Mouse (Mus musculus) ovary, postnatal 36 days (tissue): Measurements from ENCODE around the gene Kcnip4.

Source experiments
- DNase-seq: peaks from one replicate; pipeline ENCODE4 v3.0.0; 2022; ENCODE audit warnings: low spot score, mixed read lengths

Kcnip4 gene

DNA sequence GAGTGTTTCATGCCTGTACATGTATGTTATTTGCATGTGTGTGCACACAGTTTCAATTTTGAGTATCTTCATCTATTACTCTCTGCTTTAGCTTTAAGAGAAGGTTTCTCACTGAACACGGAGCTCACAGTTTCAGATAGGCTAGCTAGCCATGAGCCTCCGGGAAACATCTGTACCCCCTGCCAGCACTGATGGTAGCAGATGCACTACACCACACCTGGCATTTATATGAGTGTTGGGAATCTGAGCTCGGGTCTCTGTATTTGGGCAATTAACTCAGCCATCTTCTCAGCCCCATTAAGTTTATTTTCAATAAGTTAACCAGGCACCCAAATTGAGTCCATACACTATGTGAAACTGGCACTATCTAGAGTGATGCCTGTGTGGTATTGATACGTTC is 1113.2 kb downstream of the Kcnip4 start:
- DNase-seq = no peak

- no peak for DNase-seq
These were observed 1114.4 kb downstream of the Kcnip4 start for GRCm38 (mm10) chr5:48410348-48410747.

GRCm38 (mm10) chr5:48408276-48408675 is 1116.4 kb downstream of the Kcnip4 start:
- no peak for DNase-seq

GRCm38 (mm10) chr5:48402497-48402896 is 1122.2 kb downstream of the Kcnip4 start:
- DNase-seq = no peak

DNA sequence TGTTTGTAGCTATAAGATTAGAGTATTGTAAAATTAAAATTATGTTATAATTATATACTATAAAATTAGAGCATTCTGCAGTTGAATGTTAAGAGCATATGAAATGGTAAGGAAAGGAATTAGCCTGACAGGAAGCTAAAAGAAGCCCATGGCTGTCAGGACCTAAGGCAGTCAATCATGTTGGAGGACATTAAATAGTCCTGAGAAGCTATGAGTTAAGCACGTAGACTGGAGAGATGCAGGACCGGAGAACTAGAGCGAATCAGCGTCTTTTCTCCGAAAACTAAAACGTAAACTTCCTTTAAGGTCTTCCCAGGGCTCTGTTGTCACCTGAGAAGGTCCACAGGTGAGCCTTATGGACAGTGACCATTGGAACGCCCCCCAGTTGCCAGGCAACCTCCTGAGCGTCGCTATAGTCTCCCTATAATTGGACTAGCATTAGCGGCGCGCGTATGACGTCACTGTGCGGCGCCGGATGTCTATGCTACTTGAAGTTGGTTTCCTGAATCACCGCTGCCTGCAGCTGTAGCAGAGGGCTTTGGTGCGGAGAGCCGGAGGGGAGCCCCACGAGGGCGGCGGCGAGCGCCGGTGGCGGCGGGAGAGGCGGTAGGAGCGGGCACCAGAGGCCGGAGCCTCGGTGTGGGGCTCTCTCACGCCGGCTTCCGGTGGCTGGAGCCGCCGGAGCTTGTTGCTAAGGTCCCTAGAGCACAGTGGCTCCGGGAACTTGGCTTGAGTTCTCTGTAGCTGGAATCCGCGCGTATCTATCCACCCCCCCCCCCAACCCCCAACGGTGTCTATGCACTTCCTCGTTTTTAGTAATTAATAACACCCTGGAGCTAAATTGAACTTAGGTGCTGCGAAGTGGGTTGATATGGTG is 1152.6 kb downstream of the Kcnip4 start:
- DNase-seq = peak; percentile 89

DNA sequence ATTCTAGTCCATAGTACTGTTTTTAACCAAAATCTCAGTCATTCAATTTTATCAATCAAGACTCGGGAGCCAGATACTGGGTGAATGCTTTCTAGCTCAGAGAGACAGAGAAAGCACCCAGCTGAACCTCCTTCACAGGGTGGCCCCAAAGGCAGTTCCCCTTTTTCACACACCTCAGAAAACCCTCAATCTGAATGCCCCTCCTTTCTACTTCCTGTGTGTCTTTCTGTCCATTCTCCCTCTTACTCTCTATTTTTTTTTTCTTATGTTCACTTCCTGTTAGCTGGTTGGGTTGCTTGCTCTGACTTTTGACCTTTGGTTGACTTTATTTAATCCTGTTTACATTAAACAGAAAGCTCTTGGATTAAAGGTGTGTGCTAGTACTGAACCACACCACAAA is 1175.4 kb downstream of the Kcnip4 start:
- no peak for DNase-seq

DNA sequence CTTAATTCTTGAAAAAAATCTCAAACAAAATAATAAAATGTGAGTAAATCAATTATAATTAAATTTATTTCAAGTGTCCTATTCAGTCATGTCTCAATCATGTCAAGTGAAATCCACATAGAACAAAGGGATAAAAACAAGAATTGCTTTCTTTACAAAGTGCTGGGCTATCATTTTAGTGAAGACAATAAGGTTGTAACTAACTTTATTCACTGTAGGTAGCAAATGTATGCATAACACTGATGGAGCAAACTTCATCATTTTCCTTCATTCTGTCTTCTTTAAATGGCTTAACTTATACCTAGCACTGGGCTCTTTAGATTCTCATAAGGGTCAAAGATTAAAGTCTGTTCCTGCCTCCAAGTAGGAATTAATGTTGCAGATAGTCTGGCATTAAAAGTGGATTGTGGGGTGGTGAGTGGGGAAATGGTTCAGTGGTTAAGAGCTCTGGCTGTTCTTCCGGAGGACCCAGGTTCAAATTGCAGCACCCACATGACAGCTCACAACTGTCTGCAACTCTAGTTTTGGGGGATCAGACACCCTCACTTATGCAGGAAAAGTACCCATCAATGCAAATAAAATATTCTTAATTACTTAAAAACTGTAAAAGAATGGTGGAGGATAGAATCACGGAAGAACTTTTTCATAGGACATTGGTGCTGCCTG is 1178.6 kb downstream of the Kcnip4 start:
- DNase-seq = no peak

DNA sequence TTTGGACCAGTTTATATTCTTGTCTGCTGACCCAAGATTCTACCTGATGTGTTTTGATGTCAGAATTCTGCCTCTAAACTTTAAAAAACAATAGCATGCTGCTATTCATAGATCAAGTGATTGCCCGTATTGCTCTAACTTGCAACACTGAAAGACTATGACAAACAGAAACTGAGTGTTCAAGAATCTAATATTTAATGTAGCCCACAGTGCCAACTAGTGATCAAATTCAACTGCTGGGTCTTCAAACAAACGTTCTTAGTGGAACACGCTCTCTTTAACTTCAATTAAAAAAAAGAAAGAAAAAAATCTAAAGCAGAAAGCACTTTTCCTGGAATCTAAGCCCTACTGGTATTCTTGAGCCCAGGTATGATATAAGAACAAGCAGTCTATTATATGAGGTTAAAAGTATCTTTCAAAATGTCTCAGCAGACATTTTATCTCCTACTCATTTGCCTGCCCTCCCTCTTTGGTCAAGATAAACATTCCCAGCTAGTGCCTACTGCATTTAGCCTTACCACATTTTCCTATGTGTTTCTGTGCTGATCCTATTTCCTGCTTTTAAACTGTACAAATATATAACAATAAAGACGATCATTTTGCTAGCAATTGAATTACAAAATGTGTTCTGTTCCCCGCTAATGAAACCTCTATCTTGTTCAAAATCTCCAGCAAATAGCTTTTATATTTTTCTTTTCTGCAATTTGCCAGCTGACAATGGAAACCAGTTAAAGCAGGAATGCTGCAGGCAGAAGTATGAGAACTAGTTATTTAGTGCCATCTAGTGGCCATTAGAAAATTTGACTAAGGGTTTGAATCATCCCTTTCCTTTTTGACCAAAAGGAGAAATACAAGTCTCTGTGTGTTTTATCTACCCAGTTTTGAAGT is 1179.4 kb downstream of the Kcnip4 start:
- DNase-seq = no peak

- DNase-seq = no peak
These were observed 1183.8 kb downstream of the Kcnip4 start for GRCm38 (mm10) chr5:48340808-48341433.
